Mouse (Mus musculus): ENCODE measurements around the gene Ica1l.

DNA sequence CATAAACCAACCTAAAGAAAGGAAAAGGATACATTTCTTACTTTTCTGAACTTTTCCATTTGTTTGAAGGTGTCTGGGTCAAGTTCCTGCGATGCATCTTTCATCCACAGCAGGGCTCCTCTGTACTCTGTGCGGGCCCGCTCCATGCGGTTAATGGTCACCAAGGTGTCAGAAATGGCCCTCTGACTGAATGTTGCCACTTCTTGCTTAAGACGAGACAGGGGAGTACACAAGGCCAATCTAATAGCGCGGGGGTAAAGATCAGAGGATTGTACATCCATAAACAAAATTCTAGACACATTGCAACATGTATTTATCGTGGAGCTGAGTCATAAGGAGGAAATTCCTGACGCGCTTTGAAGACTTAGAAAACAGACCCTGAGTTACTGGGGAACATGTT is 29.2 kb downstream of the Ica1l start:
- TF ChIP-seq CTCF (IDR thresholded peaks at IDR 0.05; ENCODE audit: borderline replicate concordance, insufficient read depth, low read length): no peak
- no peak for TF ChIP-seq POLR2A (IDR thresholded peaks at IDR 0.05; ENCODE audit: low read depth, low read length)
